Mouse (Mus musculus) heart, postnatal 0 days (tissue): Measurements from ENCODE around the gene Mllt1. TPM values are rescaled to one million over a fixed set of nuclear protein-coding genes. Genes with fewer than 3 reads are reported as not detected.

ENCODE experiments used
- ATAC-seq: fragments of 200-750 bp; cut with Nextera tagmentation; 2 replicates; pipeline ENCODE4 v1.8.0; 2017; ENCODE audit warnings: low read depth, moderate number of reproducible peaks, moderate library complexity; ENCODE audit not compliant: insufficient read depth
- DNase-seq: peaks from one replicate; pipeline ENCODE4 v3.0.0-alpha.2; 2016; ENCODE audit warnings: low spot score
- H3K27ac ChIP-seq: fragments of 300-500 bp; sonication (generic); 2 replicates; pipeline ENCODE4 v1.5.1; 2014; ENCODE audit warnings: low read depth, mild to moderate bottlenecking
- H3K27me3 ChIP-seq: fragments of 300-500 bp; sonication (generic); 2 replicates; pipeline ENCODE4 v1.6.1; 2014; ENCODE audit warnings: low read length, mixed read lengths; ENCODE audit not compliant: control insufficient read depth, insufficient read depth
- H3K36me3 ChIP-seq: fragments of 300-500 bp; sonication (generic); replicated peaks from 2 replicates; pipeline ENCODE4 v1.6.1; 2014; ENCODE audit warnings: low read length, mixed read lengths; ENCODE audit not compliant: control insufficient read depth, insufficient read depth
- H3K4me1 ChIP-seq: fragments of 300-500 bp; sonication (generic); 2 replicates; pipeline ENCODE4 v1.6.1; 2014; ENCODE audit warnings: antibody characterized with exemption; ENCODE audit not compliant: control insufficient read depth, insufficient read depth
- H3K4me2 ChIP-seq: fragments of 300-500 bp; sonication (generic); 2 replicates; pipeline ENCODE4 v1.6.1; 2014; ENCODE audit warnings: low read depth, mild to moderate bottlenecking, low read length, moderate library complexity
- H3K4me3 ChIP-seq: fragments of 300-500 bp; sonication (generic); 2 replicates; pipeline ENCODE4 v1.5.1; 2014; ENCODE audit warnings: low read depth, low read length
- H3K9ac ChIP-seq: fragments of 300-500 bp; sonication (generic); replicated peaks from 2 replicates; pipeline ENCODE4 v1.6.1; 2014; ENCODE audit warnings: low read depth, low read length, mixed read lengths
- H3K9me3 ChIP-seq: fragments of 300-500 bp; sonication (generic); replicated peaks from 2 replicates; pipeline ENCODE4 v1.6.1; 2016; ENCODE audit warnings: low read length; ENCODE audit not compliant: control insufficient read depth
- CTCF ChIP-seq: IDR thresholded peaks from 2 replicates; pipeline ENCODE4 v1.5.1; 2016; ENCODE audit warnings: antibody characterized with exemption, control low read depth, low read depth
- EP300 ChIP-seq: IDR thresholded peaks from 2 replicates; pipeline ENCODE4 v1.6.1; 2016; ENCODE audit warnings: antibody characterized with exemption, low read depth
- WGBS: fragments of 180-500 bp; shearing (Covaris S2); extraction: QIAGEN DNeasy Blood & Tissue Kit; methylation state at CpG from one replicate; pipeline ENCODE4 v1.1.7; 2014; 5-methylcytosine and 5-hydroxymethylcytosine counted together
- polyA plus RNA-seq: library from polyadenylated mRNA; unstranded; fragments of >200 nt; fragmentation: Nextera tagmentation; extraction: Ambion mirVana; gene quantifications from 2 replicates; pipeline ENCODE4 v1.2.1, GENCODE M21; 2015
- total RNA-seq: library from RNA; depleted of rRNA; stranded (reverse); fragments of >200 nt; gene quantifications from 2 replicates; pipeline ENCODE4 v1.2.3, GENCODE M21; 2014; ENCODE audit warnings: low replicate concordance

The Mllt1 gene
- total and polyA plus RNA-seq, 2 experiments from 2014 or later, result 15.3 to 29.8 TPM

DNA sequence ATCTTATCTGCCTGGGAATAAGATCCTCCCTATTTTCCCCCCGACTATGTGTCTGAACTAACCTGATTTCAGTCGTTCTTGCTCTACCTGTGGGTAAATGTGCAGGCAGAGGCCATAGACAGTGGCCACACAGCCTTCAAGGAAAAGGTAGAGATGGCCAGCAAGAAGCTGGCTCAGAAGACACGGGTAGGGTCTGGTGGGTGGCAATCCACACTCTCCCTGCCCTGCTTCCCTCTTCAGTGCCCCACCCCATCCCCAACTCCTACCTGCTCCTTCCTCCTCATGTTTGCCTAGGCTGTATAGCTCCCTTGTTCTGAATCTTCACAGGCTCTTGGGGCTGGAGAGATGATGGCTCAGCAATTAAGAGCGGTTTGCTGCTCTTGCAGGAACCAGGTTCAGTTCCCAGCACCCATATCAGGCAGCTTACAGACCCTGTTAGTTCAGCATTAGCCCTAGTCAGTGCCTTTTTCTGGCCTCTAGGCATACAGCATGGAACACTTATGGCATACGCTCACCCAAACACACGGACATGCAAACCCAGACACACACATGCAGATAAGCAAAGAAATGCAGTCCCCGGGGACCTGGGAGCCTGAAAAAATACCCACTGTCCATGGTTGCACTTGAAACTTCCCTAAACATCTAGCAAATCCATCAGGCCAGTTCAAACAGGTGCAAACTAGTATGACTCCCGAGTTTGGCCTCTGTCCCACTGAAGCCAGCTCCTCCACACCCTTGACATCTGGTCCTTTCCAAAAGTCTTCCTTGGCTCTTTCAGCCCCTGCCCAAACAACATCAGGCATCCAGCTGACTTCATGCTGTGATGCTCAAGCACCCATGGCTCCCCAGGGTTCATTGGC lies 41.5 kb upstream of the Mllt1 start:
- Histone ChIP-seq H3K36me3 (no peaks in the 10 kb centered on the region), H3K4me1 (no peaks in the 10 kb centered on the region), H3K27me3 (no peaks in the 10 kb centered on the region), H3K4me3 (no peak overlapping the region), H3K27ac (no peak overlapping the region), H3K9ac (no peak overlapping the region), H3K9me3 (no peaks in the 10 kb centered on the region), H3K4me2 (no peak overlapping the region)
- ATAC-seq (no peak), DNase-seq (no peak)
- 49% methylated on average over 8 of the region's 8 CpGs for whole genome bisulfite sequencing
- no peak for TF ChIP-seq CTCF
- TF ChIP-seq EP300, result no peak

DNA sequence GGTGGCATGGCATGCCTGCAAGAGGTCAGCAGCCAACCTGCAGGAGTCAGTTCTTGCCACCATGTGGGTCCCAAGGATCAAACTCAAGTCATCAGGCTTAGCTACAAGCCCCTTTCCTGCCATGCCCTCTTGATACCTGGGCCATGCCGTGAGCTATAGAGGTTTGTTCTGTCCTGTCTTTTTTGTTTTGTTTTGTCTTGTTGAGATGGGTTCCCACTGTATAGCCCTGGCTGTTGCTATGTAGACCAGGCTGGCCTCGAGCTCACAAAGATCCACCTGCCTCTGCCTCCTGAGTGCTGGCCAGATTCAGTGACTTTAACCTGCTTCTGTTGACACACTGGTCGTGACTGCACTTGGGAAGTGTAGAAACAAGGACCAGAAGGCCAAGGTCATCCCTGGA lies 40.2 kb upstream of the Mllt1 start:
- Histone ChIP-seq H3K4me3 (no peak overlapping the region), H3K36me3 (no peaks in the 10 kb centered on the region), H3K9ac (no peak overlapping the region), H3K4me2 (no peak overlapping the region), H3K4me1 (no peaks in the 10 kb centered on the region), H3K27me3 (no peaks in the 10 kb centered on the region), H3K27ac (no peak overlapping the region), H3K9me3 (no peaks in the 10 kb centered on the region)
- DNase-seq, result no peak
- TF ChIP-seq EP300, result no peak
- TF ChIP-seq CTCF, result no peak
- 65% methylated on average over 3 of the region's 3 CpGs for WGBS
- ATAC-seq, result no peak

DNA sequence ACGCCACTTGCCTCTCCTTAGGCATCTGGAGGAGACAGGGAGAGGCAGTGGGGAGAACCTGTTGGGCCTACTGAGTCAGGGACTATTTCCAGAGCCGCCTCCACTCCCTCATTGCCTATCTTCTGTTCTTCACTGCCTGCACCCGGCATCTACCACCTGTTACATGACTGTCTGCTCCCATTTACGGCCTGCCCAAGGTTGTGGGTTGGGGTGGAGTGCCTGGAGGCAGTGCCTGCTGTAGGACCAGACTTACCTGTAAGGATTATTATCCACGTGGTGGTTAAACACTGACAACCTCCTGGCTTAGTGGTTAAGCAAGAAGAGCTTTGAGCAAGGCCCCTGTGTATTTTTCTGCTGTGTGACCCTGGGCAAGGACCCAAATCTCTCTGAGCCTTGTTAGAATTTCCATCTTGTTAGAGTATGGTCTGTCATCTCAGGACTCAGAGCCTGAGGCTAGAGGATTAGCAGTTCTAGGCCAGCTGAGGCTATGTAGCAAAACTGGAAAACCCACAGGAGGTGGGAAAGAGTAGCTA lies 39.6 kb upstream of the Mllt1 start:
- TF ChIP-seq CTCF (no peak), EP300 (no peak)
- WGBS, result 70% methylated on average over 5 of the region's 5 CpGs
- H3K27me3 ChIP-seq, result no peaks in the 10 kb centered on the region
- no peak for ATAC-seq
- no peak for DNase-seq
- H3K4me3 ChIP-seq, result no peak overlapping the region
- no peak overlapping the region for H3K27ac ChIP-seq
- no peaks in the 10 kb centered on the region for H3K36me3 ChIP-seq
- H3K4me1 ChIP-seq, result no peaks in the 10 kb centered on the region
- no peak overlapping the region for H3K9ac ChIP-seq
- no peak overlapping the region for H3K4me2 ChIP-seq
- H3K9me3 ChIP-seq, result no peaks in the 10 kb centered on the region

DNA sequence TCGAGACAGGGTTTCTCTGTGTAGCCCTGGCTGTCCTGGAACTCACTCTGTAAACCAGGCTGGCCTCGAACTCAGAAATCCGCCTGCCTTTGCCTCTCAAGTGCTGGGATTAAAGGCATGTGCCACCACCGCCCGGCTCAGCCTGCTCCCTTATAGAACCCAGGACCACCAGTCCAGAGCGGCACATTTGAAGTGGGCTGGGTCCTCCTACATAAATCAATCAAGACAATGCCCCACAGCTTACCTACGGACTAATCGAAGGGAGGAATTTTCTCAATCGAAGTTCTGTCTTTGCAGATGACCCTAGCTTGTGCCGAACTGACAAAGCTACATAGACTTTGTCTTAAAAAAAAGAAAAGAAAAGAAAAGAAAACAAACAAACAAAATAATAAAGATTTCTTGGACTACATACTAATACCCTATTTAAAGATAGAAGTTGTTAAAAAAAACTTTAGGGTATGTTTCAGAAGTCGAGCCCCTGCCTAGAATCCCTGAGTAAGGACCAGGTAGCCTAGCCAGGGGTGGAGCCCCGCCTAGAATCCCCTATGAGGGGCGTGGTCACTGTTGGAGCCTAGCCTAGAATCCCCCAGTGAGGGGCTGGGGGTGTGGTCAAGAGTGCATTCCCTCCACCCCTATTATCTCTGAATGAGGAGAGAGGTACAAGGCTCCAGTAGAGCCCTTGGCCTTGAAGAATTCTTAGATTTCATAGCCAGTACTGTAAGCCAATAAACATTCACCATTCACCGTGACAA lies 38.9 kb upstream of the Mllt1 start:
- DNase-seq, result no peak
- TF ChIP-seq CTCF, result no peak
- TF ChIP-seq EP300, result no peak
- H3K36me3 ChIP-seq, result no peaks in the 10 kb centered on the region
- no peak overlapping the region for H3K4me3 ChIP-seq
- no peak overlapping the region for H3K27ac ChIP-seq
- ATAC-seq, result no peak
- H3K4me2 ChIP-seq, result no peak overlapping the region
- H3K9me3 ChIP-seq, result no peaks in the 10 kb centered on the region
- no peaks in the 10 kb centered on the region for H3K27me3 ChIP-seq
- no peak overlapping the region for H3K9ac ChIP-seq
- WGBS, result 56% methylated on average over 13 of the region's 14 CpGs
- no peaks in the 10 kb centered on the region for H3K4me1 ChIP-seq

DNA sequence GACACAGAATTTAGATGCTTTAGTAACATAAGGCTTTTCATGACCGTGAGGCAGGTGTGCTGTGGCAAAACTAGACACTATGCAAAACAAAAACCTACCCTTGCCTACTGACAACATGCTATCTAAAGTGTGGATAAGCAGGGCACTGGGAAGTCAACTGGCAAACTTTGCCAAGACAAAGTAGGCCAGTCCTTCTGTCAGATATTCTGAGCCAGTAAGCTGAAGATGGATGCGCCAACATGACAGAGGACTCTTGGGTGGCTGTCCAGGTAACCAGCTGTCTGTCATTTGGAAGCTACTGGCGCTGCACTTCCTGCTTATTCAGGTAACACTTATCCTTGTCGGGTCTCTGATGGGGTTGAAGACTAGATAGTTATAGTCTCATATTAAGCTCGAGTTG lies 34.9 kb upstream of the Mllt1 start:
- DNase-seq (no peak), ATAC-seq (no peak)
- no peak overlapping the region for H3K27ac ChIP-seq
- no peaks in the 10 kb centered on the region for H3K9me3 ChIP-seq
- TF ChIP-seq EP300 (no peak), CTCF (no peak)
- H3K36me3 ChIP-seq, result no peaks in the 10 kb centered on the region
- H3K27me3 ChIP-seq, result no peaks in the 10 kb centered on the region
- H3K4me2 ChIP-seq, result no peak overlapping the region
- 53% methylated on average over 5 of the region's 5 CpGs for WGBS
- H3K4me1 ChIP-seq, result no peaks in the 10 kb centered on the region
- H3K4me3 ChIP-seq, result no peak overlapping the region
- no peak overlapping the region for H3K9ac ChIP-seq
